Mouse (Mus musculus) common myeloid progenitor, adult 5-6 weeks (primary cell): ENCODE results near the gene Kansl1l. TPM values are rescaled to one million over a fixed set of nuclear protein-coding genes. Genes with fewer than 3 reads are reported as not detected.

ENCODE experiments used
- ATAC-seq: replicated peaks from 2 replicates; pipeline ENCODE4 v1.8.0; 2016; ENCODE audit warnings: low read depth, mild to moderate bottlenecking, moderate TSS enrichment, inconsistent platforms; ENCODE audit not compliant: poor library complexity, severe bottlenecking
- total RNA-seq: library from RNA; stranded (forward); fragments of 200-1000, 187-1606 nt; gene quantifications from 2 replicates; pipeline ENCODE4 v1.2.3, GENCODE M21; 2017

The Kansl1l gene
- total RNA-seq, 1 experiment from 2014 or later = 57.1 TPM

GRCm38 (mm10) chr1:66820241-66820640 is 2.9 kb upstream of the Kansl1l start:
- ATAC-seq = no peak

DNA sequence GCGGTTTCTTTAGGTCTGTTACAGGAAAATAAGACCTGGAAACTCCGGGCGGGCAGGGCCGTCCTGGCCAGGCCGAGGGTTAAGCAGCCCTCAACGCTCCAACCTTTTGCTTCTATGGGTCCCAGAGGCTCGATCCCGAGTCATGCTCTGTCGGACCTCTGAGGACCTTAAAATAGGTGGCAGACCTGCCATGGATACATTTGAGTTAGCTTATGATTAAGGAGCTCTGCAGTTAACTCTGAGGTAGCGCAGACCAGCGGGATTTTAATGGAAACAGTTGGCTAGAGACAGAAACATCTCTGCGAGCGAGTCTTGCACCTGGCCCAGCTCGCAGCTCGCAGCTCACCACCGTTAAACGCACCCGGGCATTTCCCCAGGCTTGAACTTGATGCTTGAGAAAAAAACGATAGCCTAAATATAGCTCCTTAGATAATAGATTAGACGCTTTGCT is 528 bp upstream of the Kansl1l start:
- ATAC-seq = 0 out of 2 replicates have a peak, but pooled peaks have one; percentile 12

DNA sequence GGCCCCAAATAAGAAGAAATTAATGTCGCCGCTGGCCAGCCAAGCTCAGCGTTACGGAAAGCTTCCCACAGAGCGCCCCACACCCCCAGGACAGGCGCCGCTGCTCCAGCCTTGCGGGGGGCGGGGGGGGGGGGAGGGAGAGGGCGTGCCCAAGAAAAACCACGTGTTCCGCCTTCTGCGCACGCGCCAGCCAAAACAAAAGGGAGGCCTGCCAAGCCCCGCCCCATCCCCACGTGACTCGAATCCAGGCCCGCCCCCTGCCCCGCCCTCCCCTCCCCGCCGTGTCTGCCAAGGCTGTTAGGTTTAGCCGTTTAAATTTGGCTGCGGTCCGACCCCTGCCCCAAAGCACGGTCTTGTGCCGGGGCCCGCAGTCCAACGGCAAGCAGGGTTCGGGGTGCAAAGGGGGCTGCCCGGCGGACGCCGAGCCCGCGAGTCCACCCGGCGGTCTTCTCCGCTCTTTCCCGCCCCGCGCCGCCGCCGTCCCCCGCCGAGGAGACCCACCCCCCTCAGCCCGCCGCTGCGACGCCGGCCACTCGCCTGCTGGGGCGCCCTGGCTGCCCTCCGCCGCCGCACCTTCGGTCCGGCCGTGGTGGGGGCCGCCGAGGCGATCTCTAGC is 417 bp downstream of the Kansl1l start:
- peak; percentile 24 for ATAC-seq

- peak; percentile 70 for ATAC-seq
These were observed 1.2 kb downstream of the Kansl1l start for GRCm38 (mm10) chr1:66815941-66816777.

- ATAC-seq = no peak
These were observed 2.6 kb downstream of the Kansl1l start for GRCm38 (mm10) chr1:66814756-66815155.

- ATAC-seq = no peak
These were observed 4.2 kb downstream of the Kansl1l start for GRCm38 (mm10) chr1:66813191-66813590.

GRCm38 (mm10) chr1:66806821-66807220 is 10.5 kb downstream of the Kansl1l start:
- no peak for ATAC-seq

DNA sequence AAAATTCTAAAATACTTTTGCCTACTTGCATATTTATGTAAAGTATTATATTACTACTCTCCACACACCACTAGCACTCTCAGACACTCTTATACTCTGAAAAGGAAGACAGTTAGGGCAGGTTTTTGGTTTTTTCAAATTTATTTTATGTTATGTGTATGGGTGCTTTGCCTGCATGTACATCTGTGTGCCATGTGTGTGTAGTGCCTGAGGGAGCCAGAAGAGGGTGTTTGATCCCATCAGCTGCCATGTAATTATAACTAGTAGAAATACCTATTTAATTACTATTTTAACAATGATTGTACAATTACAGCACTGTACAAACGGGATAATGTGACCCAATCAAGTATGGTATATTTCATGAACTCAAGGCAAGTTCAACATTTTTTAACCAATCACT is 12.0 kb downstream of the Kansl1l start:
- no peak for ATAC-seq

GRCm38 (mm10) chr1:66804710-66805109 is 12.7 kb downstream of the Kansl1l start:
- ATAC-seq = no peak

GRCm38 (mm10) chr1:66797962-66798361 is 19.4 kb downstream of the Kansl1l start:
- no peak for ATAC-seq

DNA sequence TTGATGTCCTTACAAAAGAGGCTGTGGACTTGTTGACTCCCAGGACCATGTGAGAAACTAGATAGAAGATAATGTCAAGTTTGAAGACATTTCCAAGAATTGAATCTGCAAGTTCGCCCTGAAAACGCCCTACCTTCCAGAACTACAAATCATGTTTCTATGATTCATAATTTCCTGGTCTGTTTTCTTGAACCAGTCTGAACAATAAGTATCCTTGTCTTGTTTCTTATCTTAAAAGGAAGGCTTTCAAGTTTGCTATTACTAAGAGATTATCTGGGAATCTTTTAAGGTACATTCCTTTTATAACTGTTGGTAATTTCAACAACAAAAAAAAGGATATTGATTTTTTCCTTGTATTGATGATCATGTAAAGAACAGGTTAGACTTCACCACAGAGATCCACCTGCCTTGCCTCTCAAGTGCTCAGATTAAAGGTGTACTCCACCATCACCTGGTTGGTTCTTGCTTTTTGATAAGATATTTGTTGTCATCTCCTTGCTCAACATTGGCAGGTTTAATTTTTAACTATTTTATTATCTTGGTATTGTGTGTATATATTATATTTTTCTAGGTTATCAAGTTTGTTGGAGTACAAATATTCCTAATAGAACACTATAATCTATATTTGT is 24.4 kb downstream of the Kansl1l start:
- ATAC-seq = no peak

GRCm38 (mm10) chr1:66782296-66782695 is 35.1 kb downstream of the Kansl1l start:
- ATAC-seq = 0 out of 2 replicates have a peak, but pooled peaks have one; percentile 36

- ATAC-seq = 0 out of 2 replicates have a peak, but pooled peaks have one; percentile 50
These were observed 36.3 kb downstream of the Kansl1l start for GRCm38 (mm10) chr1:66781027-66781426.

GRCm38 (mm10) chr1:66778798-66779197 is 38.6 kb downstream of the Kansl1l start:
- peak; percentile 47 for ATAC-seq

- no peak for ATAC-seq
These were observed 39.5 kb downstream of the Kansl1l start for GRCm38 (mm10) chr1:66777878-66778277.

DNA sequence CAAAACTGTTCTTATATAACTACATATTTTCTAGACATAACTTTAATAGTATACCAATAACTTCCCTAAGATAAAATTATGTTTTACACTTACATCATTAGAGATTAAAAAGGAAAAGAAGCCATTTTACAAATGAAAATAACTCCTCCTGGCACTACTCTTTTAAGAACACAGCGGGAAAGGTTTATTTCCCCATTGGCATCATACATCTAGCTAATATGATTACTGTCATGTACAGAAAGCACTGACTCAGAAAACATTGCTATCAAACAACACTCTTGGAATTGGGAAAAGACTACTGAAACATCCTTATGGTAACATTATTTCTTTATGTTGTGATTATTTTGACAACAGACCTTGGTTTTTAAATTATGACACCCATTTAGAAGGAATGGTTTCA is 48.6 kb downstream of the Kansl1l start:
- no peak for ATAC-seq

GRCm38 (mm10) chr1:66730581-66730980 is 86.8 kb downstream of the Kansl1l start:
- ATAC-seq = no peak

DNA sequence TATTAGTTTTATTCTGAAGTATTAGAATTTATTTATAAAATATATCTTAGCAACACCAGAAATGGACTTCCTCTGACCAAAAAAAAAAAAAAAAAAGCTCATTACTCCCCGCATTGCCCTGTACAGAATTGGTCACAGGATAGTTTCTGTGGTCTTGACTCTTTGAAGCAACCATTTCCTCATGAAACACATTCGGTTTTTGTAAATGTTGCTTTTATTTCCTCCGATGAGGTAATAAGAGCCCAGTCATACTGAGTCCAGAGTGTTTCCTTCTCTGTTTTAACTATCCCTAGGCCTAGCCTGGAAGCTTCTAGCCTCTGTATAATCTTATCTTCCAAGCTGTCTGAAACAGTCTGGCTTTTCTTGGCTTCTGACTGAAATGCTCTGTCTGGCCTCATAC is 104.5 kb downstream of the Kansl1l start:
- no peak; the same call in 1 of the 2 replicates for ATAC-seq

DNA sequence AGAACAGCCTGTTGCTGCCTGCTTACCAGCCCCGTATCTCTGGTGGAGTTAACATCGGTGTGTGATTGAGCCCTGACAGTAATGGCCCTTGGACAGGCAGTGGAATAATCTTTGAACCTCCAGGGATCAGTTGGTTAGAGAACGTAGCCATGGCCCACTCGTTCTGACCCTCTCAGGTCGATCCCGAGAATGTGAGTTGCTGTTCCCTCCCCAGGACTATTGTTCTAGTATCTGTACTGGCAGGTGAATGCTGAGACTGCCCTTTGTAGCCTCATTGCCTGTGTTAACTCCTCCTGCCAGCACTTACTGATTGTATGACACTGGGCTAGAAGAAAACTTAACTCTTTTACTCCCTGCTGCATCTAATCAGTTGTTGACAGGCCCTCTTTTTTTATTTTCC is 112.8 kb downstream of the Kansl1l start:
- no peak for ATAC-seq

DNA sequence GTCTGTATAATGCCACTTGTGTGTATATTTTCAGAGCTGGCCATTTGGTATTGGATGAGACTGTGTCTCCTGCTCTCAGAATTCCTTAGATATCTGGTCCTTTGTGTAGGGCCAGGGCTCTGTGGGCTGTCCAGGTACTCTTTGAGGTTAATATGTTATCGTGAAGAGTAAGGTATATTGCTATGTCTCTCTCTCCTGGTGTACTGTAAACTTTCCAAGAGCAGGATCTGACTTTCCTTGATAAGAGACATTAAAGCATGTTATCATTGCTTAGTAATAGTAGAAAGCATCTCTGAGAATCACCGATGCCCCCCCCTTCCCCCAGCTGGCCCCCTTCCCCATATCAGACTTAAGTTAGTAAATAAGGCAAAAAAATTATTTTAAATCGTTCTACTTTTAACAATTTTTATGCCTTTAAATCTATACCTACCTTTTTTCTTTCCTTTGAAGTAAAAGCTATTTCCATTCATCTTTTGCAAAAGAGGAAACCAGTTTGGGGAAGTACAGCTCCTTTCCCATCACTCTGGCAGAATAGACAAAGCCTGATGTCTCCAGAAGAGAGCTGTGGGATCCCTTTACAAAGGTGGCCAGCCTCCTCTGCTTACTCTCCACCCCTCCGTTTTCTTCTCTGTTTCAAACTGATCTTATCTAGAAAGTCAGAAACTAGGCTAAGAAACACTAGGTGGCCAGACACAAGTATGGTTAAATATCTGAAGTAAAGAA is 114.6 kb downstream of the Kansl1l start:
- no peak for ATAC-seq
